In genomic region chr6:114258661-114259193, GRCm38 (mm10) we compare ENCODE assay signal across 17 mouse cellular contexts. TPM values are rescaled to one million over a fixed set of nuclear protein-coding genes. Genes with fewer than 3 reads are reported as not detected.
DNase-seq lines count a peak whose midpoint lies in the region; ATAC-seq and TF ChIP-seq lines count a peak whose summit lies in the region.
"Had no signal": no experiment of that assay in that cellular context is flagged by ENCODE, and none has a peak within 500 bp of the region (broad histone marks: within the 10 kb centered on the region; RNA-seq: fewer than 3 reads in every experiment).

No protein-coding gene starts in this region.

- DNase-seq in forebrain, embryonic 10.5 days (ENCODE audit: extremely low spot score, low spot score): no peak
- DNase-seq in midbrain, postnatal 0 days (ENCODE audit: low spot score): peak; percentile 48
- no peak for DNase-seq in kidney, postnatal 14 days
- DNase-seq: adrenal gland, postnatal 10 days; cerebellum, postnatal 14 days; gastrocnemius, adult 2 months; heart, postnatal 36 days; kidney, postnatal 10 days; thymus, postnatal 14 days had no signal

- 46% methylated on average over 3 of the region's 3 CpGs for WGBS in forebrain, embryonic 12.5 days
- 57% methylated on average over 3 of the region's 3 CpGs for WGBS in forebrain, embryonic 10.5 days
- WGBS in liver, embryonic 15.5 days (ENCODE audit: insufficient replicate concordance): 43% methylated on average over 3 of the region's 3 CpGs
- whole genome bisulfite sequencing in liver, embryonic 12.5 days (ENCODE audit: insufficient replicate concordance): 39% methylated on average over 3 of the region's 3 CpGs
- WGBS in hindbrain, embryonic 15.5 days: 31% methylated on average over 3 of the region's 3 CpGs
- WGBS in midbrain, postnatal 0 days: 30% methylated on average over 3 of the region's 3 CpGs

- no peak for TF ChIP-seq CTCF in midbrain, postnatal 0 days (IDR thresholded peaks at IDR 0.05)

- peaks cover 31% of the 10 kb centered on the region for H3K4me1 ChIP-seq in forebrain, embryonic 12.5 days
- H3K4me1 ChIP-seq in forebrain, embryonic 10.5 days: peaks cover 18% of the 10 kb centered on the region
- H3K4me1 ChIP-seq in liver, embryonic 15.5 days (replicated peaks): no peaks in the 10 kb centered on the region
- H3K4me1 ChIP-seq in liver, embryonic 12.5 days: no peaks in the 10 kb centered on the region
- peaks cover 58% of the 10 kb centered on the region for H3K4me1 ChIP-seq in hindbrain, embryonic 15.5 days (replicated peaks)
- H3K4me1 ChIP-seq in midbrain, postnatal 0 days (ENCODE audit: insufficient read depth, low read length): peaks cover 26% of the 10 kb centered on the region
- H3K4me1 ChIP-seq: heart, embryonic 10.5 days had no signal

- 0 out of 2 replicates have a peak, but pooled peaks cover 3% of the 10 kb centered on the region for H3K27me3 ChIP-seq in forebrain, embryonic 12.5 days
- peaks cover 4% of the 10 kb centered on the region; the same call in 1 of the 2 replicates for H3K27me3 ChIP-seq in forebrain, embryonic 10.5 days (ENCODE audit: poor library complexity, severe bottlenecking)
- no peaks in the 10 kb centered on the region for H3K27me3 ChIP-seq in liver, embryonic 15.5 days
- 0 out of 2 replicates have a peak, but pooled peaks cover 11% of the 10 kb centered on the region for H3K27me3 ChIP-seq in liver, embryonic 12.5 days (replicated peaks)
- H3K27me3 ChIP-seq in hindbrain, embryonic 15.5 days: no peaks in the 10 kb centered on the region
- H3K27me3 ChIP-seq in midbrain, postnatal 0 days (ENCODE audit: insufficient read depth, low read length): no peaks in the 10 kb centered on the region

- no peak for ATAC-seq in forebrain, embryonic 12.5 days (ENCODE audit: low FRiP score)
- 0 out of 2 replicates have a peak, but pooled peaks have one; percentile 12 for ATAC-seq in liver, embryonic 15.5 days (ENCODE audit: insufficient read depth)
- ATAC-seq in liver, embryonic 12.5 days: no peak
- 0 out of 2 replicates have a peak, but pooled peaks have one; percentile 3 for ATAC-seq in hindbrain, embryonic 15.5 days (ENCODE audit: low FRiP score, low read depth)
- ATAC-seq in midbrain, postnatal 0 days (ENCODE audit: low FRiP score): no peak; the same call in 1 of the 2 replicates
- ATAC-seq in erythroid progenitor cell, adult 5-6 weeks (replicated peaks; ENCODE audit: low FRiP score, poor library complexity, severe bottlenecking): no peak
- ATAC-seq: intestine, postnatal 0 days had no signal

- H3K4me3 ChIP-seq in forebrain, embryonic 12.5 days (replicated peaks): no peak overlapping the region
- H3K4me3 ChIP-seq in forebrain, embryonic 10.5 days: no peak overlapping the region
- H3K4me3 ChIP-seq in liver, embryonic 15.5 days (replicated peaks): no peak overlapping the region
- no peak overlapping the region for H3K4me3 ChIP-seq in liver, embryonic 12.5 days
- no peak overlapping the region for H3K4me3 ChIP-seq in hindbrain, embryonic 15.5 days
- no peak overlapping the region for H3K4me3 ChIP-seq in midbrain, postnatal 0 days (ENCODE audit: low read depth, low read length)
- H3K4me3 ChIP-seq: gastrocnemius, adult 2 months; heart, embryonic 10.5 days had no signal

- H3K4me2 ChIP-seq in forebrain, embryonic 12.5 days: no peak overlapping the region
- no peak overlapping the region for H3K4me2 ChIP-seq in liver, embryonic 15.5 days
- no peak overlapping the region for H3K4me2 ChIP-seq in liver, embryonic 12.5 days
- H3K4me2 ChIP-seq in hindbrain, embryonic 15.5 days: no peak overlapping the region
- H3K4me2 ChIP-seq in midbrain, postnatal 0 days (ENCODE audit: low read depth, low read length, poor library complexity, severe bottlenecking): no peak overlapping the region

- H3K9me3 ChIP-seq in forebrain, embryonic 12.5 days: no peaks in the 10 kb centered on the region
- no peaks in the 10 kb centered on the region for H3K9me3 ChIP-seq in forebrain, embryonic 10.5 days
- no peaks in the 10 kb centered on the region for H3K9me3 ChIP-seq in liver, embryonic 15.5 days (replicated peaks)
- no peaks in the 10 kb centered on the region for H3K9me3 ChIP-seq in liver, embryonic 12.5 days (replicated peaks)
- H3K9me3 ChIP-seq in hindbrain, embryonic 15.5 days: no peaks in the 10 kb centered on the region
- no peaks in the 10 kb centered on the region for H3K9me3 ChIP-seq in midbrain, postnatal 0 days (ENCODE audit: low read length)
- H3K9me3 ChIP-seq: heart, embryonic 10.5 days had no signal

- H3K36me3 ChIP-seq in forebrain, embryonic 12.5 days (replicated peaks): no peaks in the 10 kb centered on the region
- H3K36me3 ChIP-seq in forebrain, embryonic 10.5 days (replicated peaks): no peaks in the 10 kb centered on the region
- no peaks in the 10 kb centered on the region for H3K36me3 ChIP-seq in liver, embryonic 15.5 days (replicated peaks)
- H3K36me3 ChIP-seq in liver, embryonic 12.5 days: no peaks in the 10 kb centered on the region
- H3K36me3 ChIP-seq in hindbrain, embryonic 15.5 days: no peaks in the 10 kb centered on the region
- no peaks in the 10 kb centered on the region for H3K36me3 ChIP-seq in midbrain, postnatal 0 days (ENCODE audit: insufficient read depth, low read length)
- H3K36me3 ChIP-seq: heart, embryonic 10.5 days had no signal

- H3K27ac ChIP-seq in forebrain, embryonic 12.5 days: peak overlapping the region; percentile 58; the same call in 1 of the 2 replicates
- no peak overlapping the region for H3K27ac ChIP-seq in forebrain, embryonic 10.5 days
- no peak overlapping the region for H3K27ac ChIP-seq in liver, embryonic 15.5 days (replicated peaks)
- no peak overlapping the region for H3K27ac ChIP-seq in liver, embryonic 12.5 days
- peak overlapping the region; percentile 82 for H3K27ac ChIP-seq in hindbrain, embryonic 15.5 days (replicated peaks)
- peak overlapping the region; percentile 52 for H3K27ac ChIP-seq in midbrain, postnatal 0 days (ENCODE audit: low read depth, low read length)
- H3K27ac ChIP-seq: gastrocnemius, adult 2 months; heart, embryonic 10.5 days had no signal

- no peak overlapping the region for H3K9ac ChIP-seq in forebrain, embryonic 12.5 days
- H3K9ac ChIP-seq in liver, embryonic 15.5 days: no peak overlapping the region
- H3K9ac ChIP-seq in liver, embryonic 12.5 days: no peak overlapping the region
- H3K9ac ChIP-seq in hindbrain, embryonic 15.5 days: 0 out of 2 replicates have a peak overlapping the region, but pooled peaks have one; percentile 9
- H3K9ac ChIP-seq in midbrain, postnatal 0 days (replicated peaks; ENCODE audit: low read length, poor library complexity, severe bottlenecking): 0 out of 2 replicates have a peak overlapping the region, but pooled peaks have one; percentile 1

RNA-seq across cellular contexts. Expression of gene Slc6a1, which starts 23.7 kb away (rescaled TPM):
- 49.9 and 57.8 TPM in 2 replicates for polyA plus RNA-seq in forebrain, embryonic 12.5 days (2016; fragmentation: Nextera tagmentation; extraction: Ambion mirVana)
- polyA plus RNA-seq in forebrain, embryonic 10.5 days (2016; fragmentation: Nextera tagmentation; extraction: Ambion mirVana): 3.2 and 5.1 TPM in 2 replicates
- 0.06 and 0.09 TPM in 2 replicates for polyA plus RNA-seq in liver, embryonic 15.5 days (2015; fragmentation: Nextera tagmentation; extraction: Ambion mirVana)
- not detected in 2 replicates for polyA plus RNA-seq in liver, embryonic 12.5 days (2016; fragmentation: Nextera tagmentation; extraction: Ambion mirVana)
- 130 and 150 TPM in 2 replicates for polyA plus RNA-seq in hindbrain, embryonic 15.5 days (2015; fragmentation: Nextera tagmentation; extraction: Ambion mirVana)
- total RNA-seq in midbrain, postnatal 0 days (2014; rRNA removed): 434 and 507 TPM in 2 replicates
- polyA plus RNA-seq in midbrain, postnatal 0 days (2015; fragmentation: Nextera tagmentation; extraction: Ambion mirVana): 208 and 221 TPM in 2 replicates
- 1.3 TPM in 1 of 2 replicates, not detected in the other for total RNA-seq in erythroid progenitor cell, adult 5-6 weeks (2015; ENCODE audit: low replicate concordance)
- not detected in 2 replicates for total RNA-seq in erythroid progenitor cell, adult 5-6 weeks (2017; ENCODE audit: low replicate concordance)
- total RNA-seq: megakaryocyte, adult 5-6 weeks had no signal
- polyA plus RNA-seq: intestine, postnatal 0 days had no signal

Comparison
In these comparisons a context has a peak if more than half of its experiments do, and no peak if none do; other contexts are left out.
1. ATAC-seq: peak in liver, embryonic 15.5 days (single experiment) and hindbrain, embryonic 15.5 days (single experiment); none in forebrain, embryonic 12.5 days (single experiment), liver, embryonic 12.5 days (single experiment), midbrain, postnatal 0 days (single experiment) and erythroid progenitor cell, adult 5-6 weeks (single experiment).
2. H3K27ac ChIP-seq: peak in forebrain, embryonic 12.5 days (single experiment), hindbrain, embryonic 15.5 days (single experiment) and midbrain, postnatal 0 days (single experiment); none in forebrain, embryonic 10.5 days (single experiment), liver, embryonic 15.5 days (single experiment) and liver, embryonic 12.5 days (single experiment).
3. H3K9ac ChIP-seq: peak in hindbrain, embryonic 15.5 days (single experiment) and midbrain, postnatal 0 days (single experiment); none in forebrain, embryonic 12.5 days (single experiment), liver, embryonic 15.5 days (single experiment) and liver, embryonic 12.5 days (single experiment).